Mouse (Mus musculus) liver, embryonic 14.5 days (tissue): ENCODE results near the gene Gp9. TPM values are rescaled to one million over a fixed set of nuclear protein-coding genes. Genes with fewer than 3 reads are reported as not detected.

Source experiments
- ATAC-seq: fragments of 200-750 bp; cut with Nextera tagmentation; 2 replicates; pipeline ENCODE4 v1.8.0; 2017; ENCODE audit warnings: moderate number of reproducible peaks, mild to moderate bottlenecking, moderate library complexity; ENCODE audit not compliant: insufficient read depth
- DNase-seq, 3 experiments: peaks; one replicate each; pipeline ENCODE4 v3.0.0-alpha.2; 2012 to 2013; ENCODE audit warnings: low read depth in 3 of 3, low spot score in 3 of 3
- H3K27ac ChIP-seq: fragments of 300-500 bp; sonication (generic); 2 replicates; pipeline ENCODE4 v1.5.1; 2014; ENCODE audit warnings: moderate library complexity, mild to moderate bottlenecking, control low read depth, inconsistent platforms
- H3K27me3 ChIP-seq: fragments of 300-500 bp; sonication (generic); 2 replicates; pipeline ENCODE4 v1.6.1; 2014; ENCODE audit warnings: mild to moderate bottlenecking, low read length, moderate library complexity; ENCODE audit not compliant: control insufficient read depth, insufficient read depth
- H3K36me3 ChIP-seq: fragments of 300-500 bp; sonication (generic); replicated peaks from 2 replicates; pipeline ENCODE4 v1.6.1; 2014; ENCODE audit warnings: low read depth; ENCODE audit not compliant: control insufficient read depth, insufficient read depth
- H3K4me1 ChIP-seq, 2 experiments: fragments of 200-500 bp in 1 of 2; fragments of 300-500 bp in 1 of 2; sonication (generic) in 1 of 2; replicated peaks; 2 replicates each; pipeline ENCODE4 v1.6.1; 2012 to 2014; ENCODE audit warnings: antibody characterized with exemption in 1 of 2, inconsistent platforms in 1 of 2, low read length in 1 of 2; ENCODE audit not compliant: control insufficient read depth in 2 of 2, insufficient read depth in 2 of 2
- H3K4me2 ChIP-seq: fragments of 300-500 bp; sonication (generic); 2 replicates; pipeline ENCODE4 v1.6.1; 2014; ENCODE audit warnings: low read depth, mild to moderate bottlenecking, control low read depth, moderate library complexity
- H3K4me3 ChIP-seq, 2 experiments: fragments of 200-500 bp in 1 of 2; fragments of 300-500 bp in 1 of 2; sonication (generic) in 1 of 2; 2 replicates each; pipeline ENCODE4 v1.5.1; 2012 to 2014; ENCODE audit warnings: low read depth in 2 of 2, low read length in 2 of 2, mild to moderate bottlenecking in 2 of 2, control low read depth in 1 of 2, inconsistent platforms in 1 of 2, moderate library complexity in 1 of 2; ENCODE audit not compliant: insufficient read depth in 1 of 2
- H3K9ac ChIP-seq: fragments of 300-500 bp; sonication (generic); replicated peaks from 2 replicates; pipeline ENCODE4 v1.6.1; 2014; ENCODE audit warnings: mild to moderate bottlenecking, control low read depth, moderate library complexity
- H3K9me3 ChIP-seq: fragments of 300-500 bp; sonication (generic); 2 replicates; pipeline ENCODE4 v1.6.1; 2016; ENCODE audit warnings: low read length, mixed read lengths; ENCODE audit not compliant: control insufficient read depth
- CTCF ChIP-seq: IDR thresholded peaks from 2 replicates; pipeline ENCODE4 v1.5.1; 2016; ENCODE audit warnings: antibody characterized with exemption, low read depth, control low read depth
- EP300 ChIP-seq: IDR thresholded peaks from 2 replicates; pipeline ENCODE4 v1.6.1; 2016; ENCODE audit warnings: antibody characterized with exemption, low read depth
- WGBS: fragments of 180-500 bp; shearing (Covaris S2); extraction: QIAGEN DNeasy Blood & Tissue Kit; methylation state at CpG from one replicate; pipeline ENCODE4 v1.1.7; 2014; ENCODE audit not compliant: insufficient replicate concordance; 5-methylcytosine and 5-hydroxymethylcytosine counted together
- polyA plus RNA-seq, 2 experiments: library from polyadenylated mRNA; depleted of rRNA in 1 of 2; stranded (reverse) in 1 of 2; unstranded in 1 of 2; fragments of >200 nt; fragmentation: Nextera tagmentation in 1 of 2; extraction: Ambion mirVana in 1 of 2; gene quantifications; 2 replicates each; pipeline versions ENCODE4 v1.2.1 to v1.2.3; 2012 to 2014

Gene Gp9
- polyA plus RNA-seq, 2 experiments, result 29.1 to 35.1 TPM

DNA sequence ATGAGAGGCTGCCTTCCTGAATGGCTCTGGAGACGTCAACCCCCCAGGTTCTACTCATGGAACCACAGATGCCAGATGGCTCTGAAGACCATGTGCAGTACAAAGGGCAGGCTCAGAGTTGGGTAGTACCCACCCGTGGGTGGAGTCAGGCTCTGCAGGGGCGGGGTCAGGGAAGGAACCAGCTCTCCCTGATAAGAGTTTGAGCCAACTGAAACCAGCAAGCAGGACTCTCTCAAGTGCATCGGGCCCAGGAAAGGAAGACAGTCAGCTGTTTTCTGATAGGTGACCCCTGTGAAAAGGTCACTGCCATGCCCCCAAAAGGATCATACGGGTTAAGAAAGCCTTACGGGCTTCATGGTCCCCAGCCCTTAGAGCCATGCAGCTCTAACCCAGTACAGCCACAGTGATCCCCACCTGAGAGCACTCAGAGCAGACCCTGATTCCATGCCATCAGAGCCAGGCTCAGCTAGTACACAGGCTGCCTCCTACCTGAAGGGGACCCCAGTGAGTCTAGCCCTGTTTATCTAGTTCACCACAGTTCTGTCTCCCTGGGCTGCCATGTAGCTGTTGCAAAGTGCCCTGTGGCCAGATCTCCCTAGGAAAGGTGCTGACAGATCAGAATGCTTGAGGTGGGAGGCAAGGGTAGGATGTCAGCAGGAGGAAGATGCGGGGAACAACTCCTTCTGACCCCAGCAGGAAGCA lies 13.1 kb downstream of the Gp9 start:
- peaks cover 45% of the 10 kb centered on the region for H3K36me3 ChIP-seq
- H3K27me3 ChIP-seq, result no peaks in the 10 kb centered on the region
- H3K4me2 ChIP-seq, result peak overlapping the region; percentile 70
- H3K9ac ChIP-seq, result peak overlapping the region; percentile 66
- ATAC-seq, result peak; percentile 95
- peak overlapping the region in 1 of 2 experiments; percentile 20; a peak in 2 of 4 replicates for H3K4me3 ChIP-seq
- 16% methylated on average over 7 of the region's 7 CpGs for WGBS
- H3K9me3 ChIP-seq, result no peaks in the 10 kb centered on the region
- peak overlapping the region; percentile 98 for H3K27ac ChIP-seq
- peaks cover 42 to 53% of the 10 kb centered on the region in 2 experiments for H3K4me1 ChIP-seq
- DNase-seq, result peak; percentile 85 to 88 (median 87)
- TF ChIP-seq CTCF (peak; percentile 57), EP300 (peak; percentile 61)

- Histone ChIP-seq H3K27ac (peak overlapping the region; percentile 98), H3K9ac (peak overlapping the region; percentile 0; the same call in 1 of the 2 replicates), H3K36me3 (peaks cover 45% of the 10 kb centered on the region), H3K4me1 (peaks cover 50 to 60% of the 10 kb centered on the region in 2 experiments), H3K4me2 (no peak overlapping the region), H3K9me3 (no peaks in the 10 kb centered on the region), H3K27me3 (no peaks in the 10 kb centered on the region), H3K4me3 (no peak overlapping the region)
- 82% methylated on average over 5 of the region's 5 CpGs for WGBS
- DNase-seq (no peak), ATAC-seq (no peak)
- TF ChIP-seq EP300, result no peak
- no peak for TF ChIP-seq CTCF
Observed at GRCm38 (mm10) chr6:87791826-87792225, 14.0 kb downstream of the Gp9 start.

- H3K27me3 ChIP-seq, result no peaks in the 10 kb centered on the region
- no peak for DNase-seq
- no peak overlapping the region for H3K27ac ChIP-seq
- no peak overlapping the region for H3K4me2 ChIP-seq
- H3K9ac ChIP-seq, result no peak overlapping the region
- ATAC-seq, result no peak
- no peaks in the 10 kb centered on the region for H3K9me3 ChIP-seq
- no peak overlapping the region for H3K4me3 ChIP-seq
- peaks cover 45% of the 10 kb centered on the region for H3K36me3 ChIP-seq
- H3K4me1 ChIP-seq, result peaks cover 46 to 66% of the 10 kb centered on the region in 2 experiments
- 84% methylated on average over 10 of the region's 10 CpGs for WGBS
- TF ChIP-seq CTCF (no peak), EP300 (no peak)
Observed at GRCm38 (mm10) chr6:87793821-87794510, 16.1 kb downstream of the Gp9 start.

DNA sequence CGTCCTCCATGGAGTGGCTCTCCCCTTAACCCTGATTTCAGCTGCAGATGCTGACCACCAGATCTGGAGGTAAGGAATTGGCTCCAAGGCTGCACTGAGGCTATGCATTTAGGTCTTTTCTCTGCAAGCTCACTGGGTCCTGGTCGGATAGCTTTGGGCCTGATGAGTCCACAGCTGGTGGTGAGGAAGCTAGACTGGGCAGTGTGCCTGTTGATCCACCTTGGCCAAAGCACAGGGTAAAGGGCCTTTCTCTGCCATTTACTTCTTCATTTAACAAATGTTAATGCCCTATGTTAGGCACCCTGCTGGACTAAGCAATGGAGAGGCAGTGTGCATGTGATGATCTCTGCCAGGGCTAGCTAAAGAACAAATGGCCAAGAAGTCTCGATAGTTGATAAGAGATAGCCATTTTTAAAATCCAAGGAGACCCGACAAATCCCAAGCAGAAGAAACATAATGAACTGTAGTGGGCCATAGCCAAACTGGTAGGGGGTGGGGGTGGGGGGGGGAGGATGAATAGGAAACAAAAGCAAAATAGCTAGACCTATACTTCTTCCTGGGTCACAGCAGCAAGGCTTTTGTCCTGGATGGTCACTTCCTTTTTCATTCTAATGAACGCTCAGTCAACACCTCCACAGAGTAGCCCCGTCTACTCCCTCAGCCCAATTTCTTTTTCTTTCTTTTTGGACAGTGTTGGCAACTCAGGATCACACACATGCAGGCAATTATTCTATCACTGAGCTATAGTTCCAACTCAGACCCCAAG lies 17.7 kb downstream of the Gp9 start:
- 68% methylated on average over 6 of the region's 6 CpGs for WGBS
- peak overlapping the region; percentile 61 for H3K4me2 ChIP-seq
- no peak overlapping the region for H3K4me3 ChIP-seq
- no peak for TF ChIP-seq CTCF
- no peak for TF ChIP-seq EP300
- ATAC-seq, result no peak
- H3K4me1 ChIP-seq, result peaks cover 45 to 61% of the 10 kb centered on the region in 2 experiments
- no peak for DNase-seq
- H3K36me3 ChIP-seq, result peaks cover 32% of the 10 kb centered on the region
- H3K27me3 ChIP-seq, result no peaks in the 10 kb centered on the region
- no peaks in the 10 kb centered on the region for H3K9me3 ChIP-seq
- peak overlapping the region; percentile 88 for H3K27ac ChIP-seq
- H3K9ac ChIP-seq, result peak overlapping the region; percentile 14; the same call in 1 of the 2 replicates
